Mouse (Mus musculus) hindbrain, embryonic 13.5 days (tissue): ENCODE results near the gene Disp3. TPM values are rescaled to one million over a fixed set of nuclear protein-coding genes. Genes with fewer than 3 reads are reported as not detected.

Experiments used
- ATAC-seq: fragments of 200-750 bp; cut with Nextera tagmentation; 2 replicates; pipeline ENCODE4 v1.8.0; 2017; ENCODE audit warnings: moderate TSS enrichment; ENCODE audit not compliant: low FRiP score
- H3K27ac ChIP-seq: fragments of 300-500 bp; sonication (generic); 2 replicates; pipeline ENCODE4 v1.5.1; 2015; ENCODE audit warnings: inconsistent platforms, mild to moderate bottlenecking, moderate library complexity
- H3K27me3 ChIP-seq: fragments of 300-500 bp; sonication (generic); 2 replicates; pipeline ENCODE4 v1.6.1; 2015; ENCODE audit warnings: mild to moderate bottlenecking, inconsistent platforms
- H3K36me3 ChIP-seq: fragments of 300-500 bp; sonication (generic); 2 replicates; pipeline ENCODE4 v1.6.1; 2015; ENCODE audit warnings: mild to moderate bottlenecking, inconsistent platforms
- H3K4me1 ChIP-seq: fragments of 300-500 bp; sonication (generic); replicated peaks from 2 replicates; pipeline ENCODE4 v1.6.1; 2015; ENCODE audit warnings: inconsistent platforms
- H3K4me2 ChIP-seq: fragments of 300-500 bp; sonication (generic); 2 replicates; pipeline ENCODE4 v1.6.1; 2015; ENCODE audit warnings: inconsistent platforms, mild to moderate bottlenecking, moderate library complexity
- H3K4me3 ChIP-seq: fragments of 300-500 bp; sonication (generic); 2 replicates; pipeline ENCODE4 v1.5.1; 2015; ENCODE audit warnings: mild to moderate bottlenecking, inconsistent platforms
- H3K9ac ChIP-seq: fragments of 300-500 bp; sonication (generic); 2 replicates; pipeline ENCODE4 v1.6.1; 2015; ENCODE audit warnings: mild to moderate bottlenecking, inconsistent platforms
- H3K9me3 ChIP-seq: fragments of 300-500 bp; sonication (generic); 2 replicates; pipeline ENCODE4 v1.6.1; 2016; ENCODE audit warnings: inconsistent platforms
- WGBS: fragments of 180-500 bp; shearing (Covaris S2); methylation state at CpG from one replicate; pipeline ENCODE4 v1.1.7; 2015; 5-methylcytosine and 5-hydroxymethylcytosine counted together
- polyA plus RNA-seq: library from polyadenylated mRNA; unstranded; fragments of >200 nt; fragmentation: Nextera tagmentation; extraction: Ambion mirVana; gene quantifications from 2 replicates; pipeline ENCODE4 v1.2.1, GENCODE M21; 2015

The Disp3 gene
- polyA plus RNA-seq, 1 experiment from 2014 or later: 15.4 TPM

DNA sequence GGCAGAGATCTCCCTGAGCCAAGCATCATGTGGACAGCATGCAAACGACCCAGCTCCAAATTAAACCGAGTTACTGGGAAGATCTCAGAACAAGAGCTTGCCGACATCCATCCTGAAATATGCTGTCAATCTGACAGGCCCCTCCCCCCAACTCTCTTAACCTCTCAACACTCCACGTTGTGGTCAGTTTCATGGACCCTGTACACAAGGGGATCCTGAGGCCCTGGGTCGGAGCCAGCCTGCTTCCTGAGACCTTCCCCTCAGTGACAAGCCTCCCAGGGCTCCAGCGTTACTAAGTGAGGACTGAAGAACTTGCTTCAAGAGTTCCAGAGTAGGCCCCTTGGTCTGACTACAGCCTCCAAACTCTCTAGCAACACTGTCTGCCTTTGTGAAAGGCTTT, 48.8 kb downstream of the Disp3 start:
- Histone ChIP-seq H3K4me3 (no peak overlapping the region), H3K4me1 (peaks cover 40% of the 10 kb centered on the region), H3K27ac (peak overlapping the region; percentile 70; the same call in 1 of the 2 replicates), H3K36me3 (peaks cover 45% of the 10 kb centered on the region), H3K9me3 (no peaks in the 10 kb centered on the region), H3K9ac (0 out of 2 replicates have a peak overlapping the region, but pooled peaks have one; percentile 10), H3K4me2 (no peak overlapping the region), H3K27me3 (0 out of 2 replicates have a peak, but pooled peaks cover 2% of the 10 kb centered on the region)
- WGBS: 57% methylated on average over 6 of the region's 6 CpGs
- ATAC-seq: no peak

DNA sequence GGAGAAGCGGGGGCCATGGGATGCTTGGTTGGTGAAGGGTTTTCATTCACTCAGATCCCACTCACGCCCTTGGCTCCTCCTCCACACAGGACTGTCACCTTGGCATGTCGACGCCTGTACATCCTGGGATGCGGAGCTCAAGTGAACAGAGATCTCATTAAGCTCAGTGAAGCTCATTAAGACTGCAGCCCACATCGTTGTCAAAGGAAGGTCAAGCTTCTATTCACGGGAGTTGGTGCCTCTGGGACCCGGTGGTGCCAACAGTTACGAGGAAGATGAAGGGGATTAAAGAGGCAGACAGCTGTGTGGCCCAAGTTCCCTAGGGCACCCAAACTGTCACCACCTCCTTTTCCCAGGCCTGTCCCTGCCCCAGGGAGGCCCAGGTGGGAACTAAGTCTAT, 49.5 kb downstream of the Disp3 start:
- WGBS: 36% methylated on average over 9 of the region's 9 CpGs
- peaks cover 38% of the 10 kb centered on the region for H3K36me3 ChIP-seq
- no peak overlapping the region for H3K4me2 ChIP-seq
- H3K4me3 ChIP-seq: no peak overlapping the region
- no peaks in the 10 kb centered on the region for H3K9me3 ChIP-seq
- 0 out of 2 replicates have a peak overlapping the region, but pooled peaks have one; percentile 10 for H3K9ac ChIP-seq
- 0 out of 2 replicates have a peak, but pooled peaks cover 2% of the 10 kb centered on the region for H3K27me3 ChIP-seq
- no peak; the same call in 1 of the 2 replicates for ATAC-seq
- H3K27ac ChIP-seq: peak overlapping the region; percentile 70
- H3K4me1 ChIP-seq: peaks cover 43% of the 10 kb centered on the region

DNA sequence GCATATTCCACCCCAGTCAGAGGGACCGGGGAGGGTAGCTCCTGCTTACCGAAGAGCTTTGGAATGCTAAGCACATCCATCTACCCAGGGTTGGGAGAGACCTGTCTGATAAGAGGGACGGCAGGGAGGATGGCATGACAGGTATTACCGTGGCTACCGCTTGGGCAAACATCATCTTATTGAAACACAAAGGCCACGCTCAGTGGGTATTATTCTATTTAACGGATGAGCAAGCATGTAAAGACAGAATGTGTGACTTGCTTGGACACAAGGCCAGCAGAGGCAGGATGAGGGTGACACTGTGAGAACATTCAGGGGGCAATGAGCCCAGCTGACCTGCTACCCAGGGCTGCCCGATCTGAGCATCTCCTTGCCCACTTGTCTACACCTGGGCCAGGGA, 51.1 kb downstream of the Disp3 start:
- no peak for ATAC-seq
- Histone ChIP-seq H3K27ac (peak overlapping the region; percentile 70; the same call in 1 of the 2 replicates), H3K4me3 (no peak overlapping the region), H3K4me1 (peaks cover 58% of the 10 kb centered on the region), H3K27me3 (0 out of 2 replicates have a peak, but pooled peaks cover 2% of the 10 kb centered on the region), H3K4me2 (no peak overlapping the region), H3K9me3 (no peaks in the 10 kb centered on the region), H3K9ac (no peak overlapping the region), H3K36me3 (peaks cover 22% of the 10 kb centered on the region)
- WGBS: 40% methylated on average over 8 of the region's 8 CpGs

DNA sequence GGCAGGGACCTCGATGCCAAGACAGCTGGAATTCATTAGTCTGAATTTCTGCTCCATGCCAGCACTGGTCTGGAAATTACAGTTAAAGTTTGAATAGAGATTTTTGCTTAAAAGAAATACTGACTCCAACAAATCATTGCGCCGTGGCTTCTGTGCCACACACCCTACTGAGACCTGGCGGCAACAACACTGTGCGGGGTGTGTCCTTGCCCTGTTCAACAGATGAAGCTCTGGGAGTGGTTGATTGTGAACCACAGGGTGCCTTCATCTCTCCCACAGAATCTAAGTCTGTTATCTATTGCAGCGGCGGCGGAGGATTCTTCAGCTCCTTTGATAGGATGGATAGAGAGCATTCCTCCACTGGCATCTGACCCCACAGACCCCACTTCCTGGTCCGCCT, 54.7 kb downstream of the Disp3 start:
- H3K27me3 ChIP-seq: peaks cover 23% of the 10 kb centered on the region; the same call in 1 of the 2 replicates
- no peak for ATAC-seq

DNA sequence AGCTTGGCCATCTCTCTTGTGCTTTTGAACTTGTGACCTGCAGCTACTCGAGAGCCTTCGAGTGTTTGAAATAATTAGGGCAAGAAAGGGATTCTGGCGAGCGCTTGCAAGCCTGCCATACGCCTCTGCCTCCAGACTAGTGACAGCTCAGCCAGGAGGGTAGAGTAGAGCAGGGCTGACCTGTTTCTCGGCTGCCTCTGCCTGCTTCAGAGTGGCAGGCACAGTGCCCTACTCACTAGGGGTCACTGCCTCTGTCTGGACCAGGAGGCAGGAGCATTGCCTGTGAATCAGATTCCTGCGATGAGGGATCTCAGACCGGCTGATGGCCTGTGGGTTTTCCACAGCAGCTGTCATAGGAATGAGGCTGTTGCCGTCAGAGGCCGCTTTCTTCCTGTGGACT, 55.1 kb downstream of the Disp3 start:
- Histone ChIP-seq H3K9ac (no peak overlapping the region), H3K9me3 (no peaks in the 10 kb centered on the region), H3K4me1 (peaks cover 40% of the 10 kb centered on the region), H3K36me3 (no peaks in the 10 kb centered on the region), H3K27ac (peak overlapping the region; percentile 45), H3K4me3 (no peak overlapping the region), H3K27me3 (peaks cover 25% of the 10 kb centered on the region; the same call in 1 of the 2 replicates), H3K4me2 (no peak overlapping the region)
- 44% methylated on average over 10 of the region's 10 CpGs for WGBS
- ATAC-seq: peak; percentile 62; the same call in 1 of the 2 replicates

More for the DNA sequence above, 54.7 kb downstream of the Disp3 start:
- H3K36me3 ChIP-seq: no peaks in the 10 kb centered on the region
- WGBS: 78% methylated on average over 9 of the region's 9 CpGs
- H3K9ac ChIP-seq: no peak overlapping the region
- no peaks in the 10 kb centered on the region for H3K9me3 ChIP-seq
- H3K4me2 ChIP-seq: no peak overlapping the region
- peaks cover 45% of the 10 kb centered on the region for H3K4me1 ChIP-seq
- H3K27ac ChIP-seq: no peak overlapping the region; the same call in 1 of the 2 replicates
- no peak overlapping the region for H3K4me3 ChIP-seq

DNA sequence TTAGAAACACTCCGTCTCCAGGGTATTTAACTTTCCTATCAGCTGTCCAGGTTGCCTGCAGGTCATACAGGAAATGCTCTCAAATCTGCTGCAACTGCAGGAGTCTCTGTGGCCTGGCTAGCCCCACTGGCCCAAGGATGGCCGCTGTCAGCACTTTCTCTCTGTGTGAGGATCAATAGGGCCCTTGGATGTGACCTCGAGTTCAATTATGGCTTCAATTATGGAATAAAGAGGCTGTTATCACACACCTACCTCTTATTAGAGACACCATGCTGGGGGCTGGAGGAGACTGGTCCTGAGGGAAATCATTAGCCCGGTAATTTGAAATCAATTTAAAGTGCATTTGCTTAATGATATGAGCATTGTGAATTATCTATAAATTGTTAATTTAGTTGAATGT, 55.6 kb downstream of the Disp3 start:
- WGBS: 59% methylated on average over 4 of the region's 4 CpGs
- H3K27me3 ChIP-seq: peaks cover 29% of the 10 kb centered on the region; the same call in 1 of the 2 replicates
- no peaks in the 10 kb centered on the region for H3K36me3 ChIP-seq
- peaks cover 36% of the 10 kb centered on the region for H3K4me1 ChIP-seq
- no peak overlapping the region for H3K9ac ChIP-seq
- no peaks in the 10 kb centered on the region for H3K9me3 ChIP-seq
- H3K27ac ChIP-seq: no peak overlapping the region
- ATAC-seq: 0 out of 2 replicates have a peak, but pooled peaks have one; percentile 23
- no peak overlapping the region for H3K4me2 ChIP-seq
- no peak overlapping the region for H3K4me3 ChIP-seq

DNA sequence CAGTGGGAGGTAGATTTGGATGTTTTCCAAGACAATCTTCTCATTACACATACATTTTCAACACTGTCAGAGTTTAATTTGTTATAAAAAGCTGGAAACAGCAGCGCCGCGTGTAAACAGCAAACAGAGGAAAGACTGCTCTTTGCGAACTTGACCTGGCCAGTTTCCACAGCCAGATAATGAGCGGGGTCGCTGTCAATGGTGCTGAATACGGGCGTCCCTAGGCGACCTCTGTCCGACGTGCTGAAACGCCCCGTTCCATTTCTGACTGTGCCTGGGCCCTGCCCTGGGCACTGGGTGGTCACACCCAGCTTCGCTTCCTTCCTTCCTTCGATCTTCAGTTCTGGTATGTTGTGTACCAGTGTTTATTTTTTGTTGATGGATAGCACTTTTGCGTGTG, 58.1 kb downstream of the Disp3 start:
- H3K27ac ChIP-seq: no peak overlapping the region
- peaks cover 37% of the 10 kb centered on the region for H3K4me1 ChIP-seq
- no peaks in the 10 kb centered on the region for H3K36me3 ChIP-seq
- ATAC-seq: no peak
- H3K4me3 ChIP-seq: no peak overlapping the region
- no peak overlapping the region for H3K4me2 ChIP-seq
- WGBS: 11% methylated on average over 16 of the region's 16 CpGs
- no peaks in the 10 kb centered on the region for H3K9me3 ChIP-seq
- no peak overlapping the region for H3K9ac ChIP-seq
- H3K27me3 ChIP-seq: peaks cover 30% of the 10 kb centered on the region

DNA sequence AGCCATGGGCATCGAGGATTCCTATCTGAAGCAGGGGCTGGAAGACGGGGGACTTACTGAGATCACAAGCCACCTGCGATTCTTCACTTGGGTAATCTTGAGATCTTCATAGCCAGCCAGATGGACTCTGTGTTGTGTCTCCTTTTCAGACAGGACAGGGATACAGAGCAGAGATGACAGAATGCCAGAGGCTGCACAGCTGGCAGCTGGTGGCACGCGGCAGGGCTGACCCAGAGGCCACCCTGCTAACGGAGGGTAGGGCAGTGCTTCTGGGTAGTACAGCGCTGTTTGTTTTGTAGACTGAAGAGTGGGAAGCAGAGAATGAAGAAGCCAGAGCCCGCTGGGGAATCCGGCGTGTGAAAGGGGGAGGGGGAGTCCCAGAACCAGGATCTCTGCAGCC, 64.8 kb downstream of the Disp3 start:
- H3K9ac ChIP-seq: no peak overlapping the region
- no peak overlapping the region for H3K27ac ChIP-seq
- peaks cover 35% of the 10 kb centered on the region for H3K27me3 ChIP-seq
- no peaks in the 10 kb centered on the region for H3K36me3 ChIP-seq
- no peak overlapping the region for H3K4me2 ChIP-seq
- H3K4me3 ChIP-seq: no peak overlapping the region
- H3K9me3 ChIP-seq: no peaks in the 10 kb centered on the region
- H3K4me1 ChIP-seq: peaks cover 28% of the 10 kb centered on the region
- WGBS: 30% methylated on average over 10 of the region's 10 CpGs
- no peak for ATAC-seq

DNA sequence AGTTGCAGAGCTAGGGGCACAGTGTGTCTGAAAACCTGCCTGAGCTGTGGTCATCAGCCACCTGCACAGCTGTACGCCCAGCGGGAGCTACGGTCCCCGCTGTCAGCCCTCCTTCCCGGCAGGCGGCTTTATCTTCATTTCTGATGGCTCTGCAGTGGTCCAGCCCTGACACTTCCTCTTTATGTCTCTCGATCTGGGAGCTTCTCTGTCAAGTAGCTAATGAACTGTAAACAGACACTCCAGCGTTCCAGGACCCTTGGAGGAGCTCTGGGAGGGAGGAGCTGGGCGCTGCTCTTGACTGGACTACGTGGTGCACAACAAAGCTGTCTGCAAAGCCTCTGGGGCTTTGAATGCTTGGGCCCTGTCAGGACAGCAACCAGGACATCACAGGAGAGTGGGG, 67.1 kb downstream of the Disp3 start:
- WGBS: 6% methylated on average over 10 of the region's 10 CpGs
- peak overlapping the region; percentile 44 for H3K27ac ChIP-seq

DNA sequence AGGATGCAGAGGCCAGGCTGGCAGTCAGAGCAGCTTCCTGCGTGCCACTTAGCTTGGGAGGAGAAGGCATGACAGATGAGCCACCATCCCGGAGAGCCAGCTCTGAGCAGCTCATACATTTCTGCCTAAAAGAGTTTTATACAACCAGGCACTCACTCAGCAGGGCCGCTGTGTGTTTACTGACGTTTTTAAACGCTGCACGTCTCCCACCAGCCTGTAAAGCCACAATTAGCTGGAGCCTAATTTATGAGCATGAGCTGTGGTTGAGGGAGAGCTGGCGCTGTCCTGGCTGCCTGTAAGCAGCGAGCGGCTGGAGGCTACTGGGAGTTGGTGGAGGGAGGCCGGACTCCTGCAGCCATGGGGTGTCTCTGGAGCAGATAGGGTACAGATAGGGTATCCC, 69.5 kb downstream of the Disp3 start:
- H3K9me3 ChIP-seq: no peaks in the 10 kb centered on the region
- no peak for ATAC-seq
- H3K4me3 ChIP-seq: no peak overlapping the region
- H3K9ac ChIP-seq: peak overlapping the region; percentile 24; the same call in 1 of the 2 replicates
- WGBS: 23% methylated on average over 10 of the region's 10 CpGs
- H3K4me2 ChIP-seq: no peak overlapping the region
- H3K4me1 ChIP-seq: peaks cover 41% of the 10 kb centered on the region
- no peaks in the 10 kb centered on the region for H3K36me3 ChIP-seq
- peak overlapping the region; percentile 71 for H3K27ac ChIP-seq
- peaks cover 25% of the 10 kb centered on the region for H3K27me3 ChIP-seq

More for the DNA sequence above, 67.1 kb downstream of the Disp3 start:
- peaks cover 29% of the 10 kb centered on the region for H3K27me3 ChIP-seq
- H3K9me3 ChIP-seq: no peaks in the 10 kb centered on the region
- H3K9ac ChIP-seq: peak overlapping the region; percentile 1; the same call in 1 of the 2 replicates
- H3K4me2 ChIP-seq: no peak overlapping the region
- peaks cover 23% of the 10 kb centered on the region for H3K4me1 ChIP-seq
- ATAC-seq: no peak
- no peak overlapping the region for H3K4me3 ChIP-seq
- H3K36me3 ChIP-seq: no peaks in the 10 kb centered on the region

DNA sequence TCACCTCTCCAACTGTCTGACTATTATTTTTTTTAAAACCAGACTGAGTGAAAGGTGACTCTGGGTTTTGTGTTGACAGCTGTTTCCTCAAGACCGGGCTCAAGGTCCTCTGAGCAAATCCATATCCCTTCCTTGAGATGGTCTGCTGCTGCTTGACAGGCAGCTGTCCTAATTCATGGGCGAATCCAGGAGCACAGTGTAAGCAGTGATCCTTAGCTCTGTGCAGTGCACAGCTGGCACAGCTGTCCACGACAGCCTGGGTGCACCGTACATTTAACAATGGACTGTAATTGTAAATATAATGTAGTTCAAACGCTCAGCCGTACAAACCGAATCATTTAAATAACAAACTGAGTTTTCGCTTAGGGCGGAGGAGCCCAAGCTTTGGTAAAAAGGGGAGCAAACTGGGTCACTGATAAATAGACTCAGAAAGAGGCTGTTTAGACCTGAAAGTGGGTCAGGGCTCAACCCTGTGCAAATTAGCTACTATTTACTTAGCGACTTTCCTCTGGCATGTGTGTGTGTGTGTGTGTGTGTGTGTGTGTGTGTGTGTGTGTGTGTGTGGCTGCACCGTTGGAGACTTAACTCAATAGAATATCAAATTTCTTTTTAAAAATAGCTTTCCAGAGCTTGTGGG, 72.4 kb downstream of the Disp3 start:
- H3K4me1 ChIP-seq: peaks cover 34% of the 10 kb centered on the region
- ATAC-seq: no peak

DNA sequence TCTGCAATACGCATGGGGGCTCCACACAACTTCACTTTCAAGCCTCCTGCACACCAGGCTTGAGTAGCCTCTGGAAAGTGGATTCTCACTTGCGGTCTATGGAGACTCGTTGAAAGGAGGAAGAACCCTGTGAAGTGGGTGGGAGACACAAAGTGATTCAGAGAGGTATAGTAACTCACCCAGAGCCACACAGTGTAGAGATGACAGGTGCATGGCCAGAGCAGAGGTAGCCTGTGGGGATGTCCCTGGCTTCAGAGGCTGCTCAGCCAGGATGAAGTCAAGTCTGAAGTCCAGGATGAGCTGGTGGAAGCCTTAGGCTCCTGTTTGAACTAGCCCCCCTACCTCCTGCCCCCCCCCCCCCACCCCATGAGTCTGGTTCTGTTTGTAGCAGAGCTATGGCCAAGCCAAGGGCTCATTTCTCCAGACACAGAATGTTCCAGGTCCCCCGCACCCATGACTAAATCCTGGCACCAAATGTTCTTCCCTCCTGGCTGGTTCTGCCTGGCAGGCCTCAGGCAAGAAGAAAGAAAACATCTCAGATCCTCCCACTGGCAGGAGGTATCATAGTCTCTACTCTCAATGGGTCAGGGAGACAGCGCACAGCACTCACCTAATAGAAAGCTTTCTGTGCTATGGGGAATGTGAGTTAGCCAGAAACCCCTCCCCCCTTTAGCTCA, 73.2 kb downstream of the Disp3 start:
- Histone ChIP-seq H3K27me3 (peaks cover 9% of the 10 kb centered on the region), H3K4me3 (no peak overlapping the region), H3K36me3 (no peaks in the 10 kb centered on the region), H3K9ac (no peak overlapping the region), H3K27ac (0 out of 2 replicates have a peak overlapping the region, but pooled peaks have one; percentile 18), H3K9me3 (no peaks in the 10 kb centered on the region), H3K4me2 (no peak overlapping the region), H3K4me1 (peaks cover 33% of the 10 kb centered on the region)
- 0 out of 2 replicates have a peak, but pooled peaks have one; percentile 32 for ATAC-seq
- 59% methylated on average over 5 of the region's 5 CpGs for WGBS

More for the DNA sequence above, 72.4 kb downstream of the Disp3 start:
- H3K4me3 ChIP-seq: no peak overlapping the region
- H3K4me2 ChIP-seq: no peak overlapping the region
- H3K9ac ChIP-seq: no peak overlapping the region
- peaks cover 13% of the 10 kb centered on the region for H3K27me3 ChIP-seq
- H3K36me3 ChIP-seq: no peaks in the 10 kb centered on the region
- 50% methylated on average over 11 of the region's 11 CpGs for WGBS
- no peak overlapping the region for H3K27ac ChIP-seq
- H3K9me3 ChIP-seq: no peaks in the 10 kb centered on the region
